Mouse (Mus musculus): ENCODE measurements around the gene 4933430I17Rik.
A peak's percentile ranks its signal among the peaks of the same experiment; 100 is the strongest.
"Not testable (repeated sequence)": the region's sequence is repeated elsewhere in the genome, so short reads cannot be mapped to it uniquely, and the experiment has no call there.

4933430I17Rik gene

DNA sequence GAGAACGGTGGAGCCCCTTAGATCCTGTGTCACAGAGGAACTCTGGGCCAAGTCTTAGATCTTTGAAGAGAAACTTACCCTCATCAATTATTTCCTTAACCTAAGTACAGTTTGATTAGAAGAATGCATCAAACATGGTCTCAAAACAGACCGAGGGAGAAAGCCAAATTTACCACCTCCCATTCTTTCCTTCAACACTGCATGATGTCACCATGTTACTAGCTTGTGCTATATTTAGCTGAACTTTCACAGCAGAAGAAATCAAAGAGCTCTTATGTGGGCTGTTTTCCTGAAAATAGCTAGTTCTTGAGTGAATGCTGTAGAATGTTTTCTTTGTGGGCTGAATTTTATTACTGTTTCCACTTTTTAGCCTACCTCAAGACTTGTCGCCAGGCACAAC is 32.3 kb downstream of the 4933430I17Rik start:
- no peak for DNase-seq

GRCm38 (mm10) chr4:62559797-62560329 is 34.7 kb downstream of the 4933430I17Rik start, which contains the start of gene Rgs3:
Gene Rgs3, plus strand, starts transcription at chr4:62559847.
- no peak for DNase-seq

DNA sequence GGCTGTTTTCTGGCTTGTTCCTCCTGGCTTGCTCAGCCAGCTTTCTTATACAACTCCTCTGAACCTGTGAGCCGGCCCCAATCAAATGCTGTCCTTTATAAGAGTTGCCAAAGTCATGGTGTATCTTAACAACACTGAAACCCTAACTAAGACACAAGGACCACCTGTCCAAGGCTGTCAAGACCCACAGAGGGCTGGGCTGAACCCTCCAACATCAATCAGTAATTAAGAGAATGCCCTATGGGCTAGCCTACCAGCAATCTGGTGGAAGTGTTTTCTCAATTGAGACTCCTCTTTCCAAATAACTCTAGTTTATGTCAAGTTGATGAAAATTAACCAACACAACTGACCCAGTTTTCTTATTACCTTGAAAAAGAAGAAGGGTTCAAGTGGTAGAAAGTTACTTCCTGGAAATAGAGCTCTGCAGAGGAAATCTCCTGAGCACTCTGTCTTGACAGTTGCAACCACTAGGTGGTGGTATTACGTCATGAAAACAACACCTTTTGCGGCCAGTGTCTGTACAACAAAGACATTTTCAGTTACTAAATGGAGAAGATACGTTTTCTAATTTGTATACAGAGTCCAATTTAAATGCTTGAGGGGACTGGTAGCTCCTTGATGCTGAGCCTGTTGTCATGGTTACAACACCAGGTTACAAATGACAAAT is 35.9 kb downstream of the 4933430I17Rik start:
- DNase-seq, result peak; percentile 94

DNA sequence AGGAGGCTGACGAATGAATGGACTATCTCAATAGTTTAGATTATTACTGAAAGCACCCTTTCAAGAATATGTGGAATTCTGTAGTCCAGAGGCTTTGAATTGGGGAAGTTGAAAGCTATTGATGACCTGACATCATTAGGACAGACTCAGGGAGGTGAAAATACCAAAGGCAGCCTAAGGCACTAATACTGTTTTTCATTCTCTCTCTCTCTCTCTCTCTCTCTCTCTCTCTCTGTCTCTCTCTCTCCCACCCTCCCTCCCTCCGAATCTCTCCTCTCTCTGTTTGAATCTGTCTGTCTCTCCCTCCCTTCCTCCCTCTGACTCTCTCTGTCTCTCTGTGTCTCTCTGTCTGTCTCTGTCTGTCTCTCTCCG is 36.4 kb downstream of the 4933430I17Rik start:
- DNase-seq, result no peak

- DNase-seq, result no peak
These were observed 36.8 kb downstream of the 4933430I17Rik start for GRCm38 (mm10) chr4:62562006-62562405.

DNA sequence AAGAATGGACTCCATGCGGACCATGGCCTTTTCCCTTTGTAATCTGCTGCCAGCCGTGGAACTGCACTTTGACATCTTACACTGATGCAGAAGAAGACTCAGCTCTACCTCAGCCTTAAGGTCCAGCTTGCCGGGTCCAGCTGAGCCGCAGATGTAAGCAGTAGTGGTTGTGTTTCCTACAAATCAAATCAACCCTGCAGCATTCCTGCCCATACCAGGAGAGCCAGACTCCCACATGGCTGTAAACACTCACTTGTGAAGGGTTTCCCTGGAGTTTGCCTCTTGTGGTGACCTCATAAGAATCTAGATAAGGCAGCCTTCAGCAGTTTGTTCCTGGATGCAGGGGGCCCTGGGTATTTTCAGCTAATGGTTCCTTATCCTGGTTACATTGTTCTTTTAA is 41.4 kb downstream of the 4933430I17Rik start:
- peak; percentile 57 for DNase-seq

DNA sequence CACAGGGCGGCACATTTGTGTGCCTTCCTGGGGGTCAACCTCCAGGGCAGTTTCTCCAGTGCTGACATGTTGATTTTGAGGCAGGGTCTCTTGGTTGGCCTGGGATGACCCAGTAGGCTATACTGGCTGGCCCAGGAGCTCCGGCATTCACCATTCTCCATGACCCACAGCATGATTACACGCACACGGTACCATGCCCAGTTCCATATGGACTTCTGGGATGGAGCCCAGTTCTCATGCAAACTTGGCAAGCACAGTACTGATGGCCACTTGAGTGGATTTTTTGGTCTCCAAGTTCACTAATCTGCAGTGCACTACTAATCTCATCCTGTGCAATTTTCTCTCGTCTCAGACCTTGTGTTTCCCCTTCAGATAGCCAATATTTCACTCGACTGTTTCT is 42.5 kb downstream of the 4933430I17Rik start:
- DNase-seq, result no peak

DNA sequence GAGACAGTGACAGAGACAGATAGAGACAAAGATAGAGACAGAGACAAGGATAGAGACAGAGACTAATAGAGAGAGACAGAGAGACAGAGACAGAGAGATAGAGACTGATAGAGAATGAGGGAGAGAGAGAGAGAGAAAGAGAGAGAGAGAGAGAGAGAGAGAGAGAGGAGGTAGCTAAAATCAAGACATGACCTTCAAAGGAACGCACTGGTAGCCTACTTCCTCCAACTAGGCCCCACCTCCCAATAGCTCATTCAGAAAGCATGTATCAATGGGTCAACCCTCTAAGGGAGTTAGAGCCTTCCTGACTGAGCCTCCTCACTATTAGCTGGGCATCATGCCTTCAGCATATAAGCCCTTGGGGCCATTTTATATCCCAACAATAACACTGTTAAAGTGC is 43.2 kb downstream of the 4933430I17Rik start:
- DNase-seq, result no peak

- DNase-seq, result no peak
These were observed 44.4 kb downstream of the 4933430I17Rik start for GRCm38 (mm10) chr4:62569603-62570002.

GRCm38 (mm10) chr4:62570029-62570428 is 44.9 kb downstream of the 4933430I17Rik start:
- DNase-seq, result peak; percentile 45

DNA sequence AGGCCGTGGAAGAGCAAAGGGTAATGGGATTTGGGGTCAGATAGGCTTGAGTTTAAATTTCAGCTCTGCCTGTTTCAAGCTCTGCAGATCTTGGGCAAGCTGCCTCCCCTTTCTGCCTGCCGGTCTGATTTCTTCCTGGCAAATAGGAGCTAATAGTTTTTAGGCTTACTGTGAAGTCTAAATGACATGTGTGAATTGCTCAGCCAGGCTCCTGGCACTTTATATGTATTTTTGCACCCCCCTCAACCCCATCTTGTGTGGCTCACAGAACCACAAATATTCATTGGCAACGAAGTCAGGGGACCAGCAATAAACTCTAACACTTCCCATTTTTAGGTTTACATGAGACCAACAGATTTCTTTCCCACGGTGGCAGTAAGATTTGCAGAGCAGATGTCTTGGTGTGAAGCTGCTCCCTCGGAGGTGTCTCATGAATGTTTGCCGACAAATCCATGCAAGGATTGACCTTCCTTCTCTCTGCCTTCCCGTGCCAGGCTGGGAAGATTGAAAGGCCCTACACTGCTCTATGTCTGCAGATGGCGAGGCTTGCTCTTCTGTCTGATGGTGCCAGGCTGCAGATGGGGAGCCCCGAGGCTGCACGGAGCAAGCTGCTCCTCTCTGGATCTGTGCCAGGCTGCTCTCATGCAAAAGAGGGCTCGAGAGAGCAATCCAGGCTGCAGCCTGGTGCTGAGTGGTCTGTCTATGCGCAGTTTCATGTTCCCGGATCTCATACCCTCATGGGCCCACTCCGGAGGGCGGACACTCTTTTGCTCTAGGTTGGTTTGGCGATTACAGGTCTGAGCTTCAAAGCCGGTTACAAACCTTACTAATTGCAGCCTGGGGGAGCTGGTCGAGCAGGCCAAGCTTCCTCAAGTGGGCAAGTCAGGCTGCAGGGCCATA is 57.4 kb downstream of the 4933430I17Rik start:
- DNase-seq, result peak; percentile 29

GRCm38 (mm10) chr4:62583265-62584092 is 58.3 kb downstream of the 4933430I17Rik start:
- peak; percentile 53 for DNase-seq

DNA sequence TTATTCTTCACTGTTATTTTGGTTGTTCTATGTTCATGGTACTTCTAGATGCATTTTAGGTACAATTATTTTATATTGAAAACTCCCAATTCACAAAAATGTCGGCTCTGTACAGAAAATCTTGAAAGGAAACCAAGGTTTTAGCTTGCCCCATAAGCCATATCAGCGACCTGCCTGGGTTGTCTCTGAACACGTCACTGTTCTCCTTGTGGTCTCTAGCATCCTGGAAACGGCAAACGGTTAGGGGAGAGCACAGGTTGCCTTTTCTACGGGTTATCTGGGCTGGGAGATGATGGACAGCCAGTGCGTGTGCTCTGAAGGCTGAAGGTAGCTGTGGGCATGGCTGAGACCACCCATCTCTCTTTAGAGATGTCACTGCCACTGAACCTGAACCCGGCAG is 61.9 kb downstream of the 4933430I17Rik start:
- DNase-seq, result no peak

DNA sequence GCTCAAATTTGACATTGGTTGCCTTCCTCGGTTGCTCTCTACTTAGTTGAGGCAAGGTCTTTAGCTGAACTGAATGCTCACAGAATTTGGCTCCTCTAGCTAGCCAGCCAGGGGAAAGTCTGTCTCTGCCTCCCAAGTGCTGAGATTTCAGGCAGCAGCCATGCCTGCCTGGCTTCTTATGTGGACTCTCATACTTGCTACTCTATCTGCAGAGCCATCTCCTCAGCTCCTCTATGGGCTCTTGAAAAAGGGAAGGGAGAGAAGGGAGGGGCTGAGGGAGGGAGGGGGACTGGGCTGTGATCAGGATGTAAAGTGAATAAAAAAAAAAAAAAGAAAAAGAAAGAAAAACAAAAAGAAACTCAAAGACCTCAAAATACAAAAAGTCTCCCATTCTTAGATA is 65.7 kb downstream of the 4933430I17Rik start:
- no peak for DNase-seq

- DNase-seq, result peak; percentile 40
These were observed 66.2 kb downstream of the 4933430I17Rik start for GRCm38 (mm10) chr4:62591326-62591725.

- DNase-seq, result not testable (repeated sequence)
These were observed 68.5 kb downstream of the 4933430I17Rik start for GRCm38 (mm10) chr4:62593546-62594240.

GRCm38 (mm10) chr4:62594442-62594841 is 69.3 kb downstream of the 4933430I17Rik start:
- no peak for DNase-seq

DNA sequence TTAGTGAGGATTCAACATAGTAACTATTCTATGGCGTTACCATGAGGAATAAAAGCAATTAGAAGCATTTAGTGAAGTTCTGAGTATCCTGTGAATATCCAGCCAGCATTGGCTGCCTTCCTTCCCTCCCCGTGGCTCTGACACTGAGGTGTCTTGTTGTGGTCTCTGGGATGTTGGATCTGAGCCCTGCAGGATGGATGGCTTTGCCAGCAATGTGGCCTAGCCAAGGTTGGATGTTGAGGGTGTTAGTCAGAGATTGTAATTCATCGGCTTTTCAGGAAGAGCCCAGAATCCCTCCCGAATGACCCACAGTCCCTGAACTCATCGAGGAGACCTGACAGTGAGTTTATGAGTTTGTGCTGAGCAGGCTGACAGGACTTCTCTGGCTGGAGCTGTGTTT is 70.9 kb downstream of the 4933430I17Rik start:
- DNase-seq, result no peak

Data from lung, postnatal 36 days (tissue).